ENCODE assay signal across 10 mouse cellular contexts in the genomic region with DNA sequence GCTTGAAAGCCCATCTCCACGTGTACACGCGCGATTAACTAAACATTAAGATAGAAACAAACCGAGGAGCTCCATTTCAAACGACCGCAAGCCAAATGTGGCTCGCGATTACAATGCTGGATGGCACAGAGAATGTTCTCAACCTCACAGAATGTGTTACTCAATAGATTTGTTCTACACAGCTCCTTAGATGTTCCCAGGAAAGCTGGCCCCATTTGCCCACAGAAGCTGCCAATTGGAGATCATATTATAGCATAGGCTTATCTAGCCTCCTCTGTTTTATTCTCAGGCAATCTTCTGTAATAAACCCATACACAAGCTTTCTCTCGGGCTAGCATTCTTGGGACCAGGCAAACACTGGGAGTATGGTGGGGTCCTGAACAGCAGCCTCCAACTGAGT.
"Had no signal": no experiment of that assay in that cellular context is flagged by ENCODE, and none has a peak within 500 bp of the region (broad histone marks: within the 10 kb centered on the region; RNA-seq: fewer than 3 reads in every experiment).

No protein-coding gene starts in this region.

- DNase-seq: kidney, adult 2 months; kidney, postnatal 25 days; lung, adult 18-20 months; lung, postnatal 10 days; lung, postnatal 36 days; thymus, adult 18-20 months; thymus, postnatal 36 days had no signal

- ATAC-seq: intestine, postnatal 0 days; midbrain, embryonic 13.5 days; midbrain, embryonic 16.5 days had no signal
